Mouse (Mus musculus) subcutaneous adipose tissue, adult 2 months (tissue): ENCODE results near the gene Serpinb1b. TPM values are rescaled to one million over a fixed set of nuclear protein-coding genes. Genes with fewer than 3 reads are reported as not detected.

Source experiments
- polyA plus RNA-seq: library from polyadenylated mRNA; depleted of rRNA; stranded (reverse); fragments of >200 nt; gene quantifications from 2 replicates; pipeline ENCODE4 v1.2.3, GENCODE M21; 2012; ENCODE audit warnings: low replicate concordance; rRNA removed

Serpinb1b gene
- polyA plus RNA-seq: not detected in 2 replicates

GRCm38 (mm10) chr13:33078056-33078705 lies at the start of gene Serpinb1b:
TSS of gene Serpinb1b (plus strand) at chr13:33078575.

Other genes with a start within 250 kb of the Serpinb1b start
- 8.1 and 29.2 TPM in 2 replicates for gene Serpinb1a, start 227.4 kb upstream of the Serpinb1b start, polyA plus RNA-seq
- gene Serpinb1c, start 180.4 kb upstream of the Serpinb1b start, polyA plus RNA-seq: not detected in 2 replicates
- 4.3 and 7.8 TPM in 2 replicates for gene Serpinb6b, start 113.4 kb upstream of the Serpinb1b start, polyA plus RNA-seq
- gene Serpinb9, start 75.3 kb upstream of the Serpinb1b start, polyA plus RNA-seq: 9.9 and 12.9 TPM in 2 replicates
- 0.21 and 0.30 TPM in 2 replicates for gene Serpinb9b, start 51.2 kb upstream of the Serpinb1b start, polyA plus RNA-seq
- not detected in 2 replicates for gene Serpinb9c, start 81.2 kb downstream of the Serpinb1b start, polyA plus RNA-seq
- gene Serpinb9d, start 114.4 kb downstream of the Serpinb1b start, polyA plus RNA-seq: not detected in 2 replicates
- not detected in 2 replicates for gene Serpinb9e, start 171.0 kb downstream of the Serpinb1b start, polyA plus RNA-seq
- gene Serpinb9f, start 245.5 kb downstream of the Serpinb1b start, polyA plus RNA-seq: not detected in 2 replicates